Mouse (Mus musculus) B cell, adult 2 months (primary cell): ENCODE measurements around the gene Pid1.
"Not testable (repeated sequence)": the region's sequence is repeated elsewhere in the genome, so short reads cannot be mapped to it uniquely, and the experiment has no call there.

ENCODE experiments used
- DNase-seq, 2 experiments: peaks; one replicate each; pipeline ENCODE4 v3.0.0; 2022

Gene Pid1

GRCm38 (mm10) chr1:84357216-84357615, 6.8 kb downstream of the Pid1 start:
- no peak for DNase-seq

DNA sequence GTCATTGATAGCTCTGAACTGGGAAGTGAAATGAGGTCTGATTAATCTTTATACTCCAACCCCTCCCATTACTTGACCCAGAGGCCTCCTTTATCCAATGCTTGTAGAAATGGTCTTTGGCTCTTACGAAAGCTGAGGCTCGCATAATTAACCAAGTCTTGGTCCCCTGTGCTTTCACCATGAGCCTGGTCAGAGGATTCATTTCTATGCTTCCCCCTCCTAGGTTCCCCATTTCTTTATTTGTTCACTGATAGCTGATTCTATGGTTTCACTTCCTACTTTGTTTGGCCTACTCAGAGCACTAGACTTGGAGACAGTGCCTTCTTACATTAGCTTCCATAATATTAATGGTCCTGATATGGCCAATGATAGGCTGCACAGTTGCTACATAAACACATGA, 13.7 kb downstream of the Pid1 start:
- DNase-seq = no peak

- no peak for DNase-seq
Measured at GRCm38 (mm10) chr1:84347796-84348476, 16.0 kb downstream of the Pid1 start.

DNA sequence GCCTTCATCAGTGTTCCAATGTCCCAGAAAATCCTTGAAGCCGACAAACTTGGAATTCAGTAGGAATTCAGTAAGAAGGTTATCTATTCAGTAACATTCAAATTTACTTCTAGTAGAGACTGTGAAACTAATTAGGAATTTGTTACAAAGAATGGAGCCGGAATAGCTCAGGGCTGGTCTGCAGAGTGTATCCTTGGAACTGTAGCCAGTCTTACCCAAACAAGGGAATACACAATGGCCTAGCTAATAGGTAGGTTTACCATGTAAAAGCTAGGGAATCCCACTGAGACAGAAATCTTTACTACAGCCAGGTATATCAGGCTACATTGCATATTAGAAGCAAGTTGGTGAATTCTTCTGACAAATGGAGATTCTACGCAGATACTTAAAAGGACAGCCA, 31.2 kb downstream of the Pid1 start:
- not testable (repeated sequence) for DNase-seq

GRCm38 (mm10) chr1:84331861-84332260, 32.1 kb downstream of the Pid1 start:
- DNase-seq = not testable (repeated sequence)

DNA sequence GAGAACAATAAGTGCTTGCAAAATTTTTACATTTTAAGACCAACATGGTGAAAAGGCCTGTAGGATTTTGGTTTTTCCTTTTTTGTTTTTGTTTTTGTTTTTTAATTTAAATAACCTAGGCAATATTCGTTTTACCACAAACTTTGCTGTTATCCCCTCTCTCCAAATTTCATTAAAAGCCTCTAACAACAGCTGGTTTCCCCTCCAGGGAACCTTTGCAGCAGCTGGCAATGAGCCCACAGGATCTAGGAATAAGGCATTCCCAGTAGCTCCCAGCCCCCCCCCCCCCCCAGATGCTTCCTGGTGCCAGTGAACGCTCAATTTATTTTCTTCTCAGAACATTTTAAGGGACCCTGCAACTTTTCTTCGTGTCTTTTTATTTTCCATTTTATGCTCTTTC, 38.7 kb downstream of the Pid1 start:
- DNase-seq = no peak

DNA sequence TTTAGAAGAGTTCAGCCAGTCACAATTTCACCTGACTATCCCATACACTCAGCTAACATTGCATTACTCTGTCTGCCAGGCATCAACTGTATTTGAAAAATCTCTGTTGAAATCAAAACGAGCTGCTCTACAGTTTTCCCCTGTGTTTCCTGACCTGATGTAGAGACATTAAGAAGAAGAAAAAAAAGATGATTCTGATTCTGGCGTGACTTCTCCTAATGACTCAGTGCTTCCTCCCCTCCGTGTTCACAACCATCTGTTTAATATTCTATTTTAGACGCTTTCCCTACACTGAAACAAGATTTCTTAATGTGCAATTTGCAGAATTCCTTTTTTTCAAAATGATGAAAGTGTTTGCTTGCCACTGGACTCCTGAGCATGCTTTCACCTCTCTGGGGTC, 42.7 kb downstream of the Pid1 start:
- no peak for DNase-seq

GRCm38 (mm10) chr1:84318569-84318968, 45.4 kb downstream of the Pid1 start:
- DNase-seq = no peak

DNA sequence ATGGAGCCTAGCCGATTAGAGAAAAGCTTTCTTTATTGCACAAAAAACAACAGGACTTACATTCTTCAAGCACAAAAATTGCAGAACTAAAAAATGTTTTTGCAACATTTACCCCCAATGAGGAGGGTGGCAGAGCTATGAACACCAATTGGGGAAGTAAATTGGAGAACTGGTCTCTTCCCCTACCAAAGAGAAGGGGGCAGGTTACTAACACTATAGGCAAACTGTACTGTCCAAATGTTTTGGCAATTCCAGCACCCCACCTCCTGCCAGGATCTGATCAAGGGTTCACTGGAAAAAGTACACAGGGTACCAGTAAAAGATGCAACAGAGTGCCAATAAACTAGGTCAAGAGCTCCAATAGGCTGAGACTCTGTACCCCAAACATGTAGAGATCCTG, 46.2 kb downstream of the Pid1 start:
- no peak for DNase-seq

GRCm38 (mm10) chr1:84309966-84310460, 54.0 kb downstream of the Pid1 start:
- DNase-seq = no peak

- no peak for DNase-seq
Measured at GRCm38 (mm10) chr1:84305713-84306421, 58.1 kb downstream of the Pid1 start.

GRCm38 (mm10) chr1:84302788-84303187, 61.2 kb downstream of the Pid1 start:
- no peak for DNase-seq

GRCm38 (mm10) chr1:84299719-84300118, 64.3 kb downstream of the Pid1 start:
- DNase-seq = no peak

GRCm38 (mm10) chr1:84286682-84287111, 77.3 kb downstream of the Pid1 start:
- peak; percentile 15 to 20 for DNase-seq

DNA sequence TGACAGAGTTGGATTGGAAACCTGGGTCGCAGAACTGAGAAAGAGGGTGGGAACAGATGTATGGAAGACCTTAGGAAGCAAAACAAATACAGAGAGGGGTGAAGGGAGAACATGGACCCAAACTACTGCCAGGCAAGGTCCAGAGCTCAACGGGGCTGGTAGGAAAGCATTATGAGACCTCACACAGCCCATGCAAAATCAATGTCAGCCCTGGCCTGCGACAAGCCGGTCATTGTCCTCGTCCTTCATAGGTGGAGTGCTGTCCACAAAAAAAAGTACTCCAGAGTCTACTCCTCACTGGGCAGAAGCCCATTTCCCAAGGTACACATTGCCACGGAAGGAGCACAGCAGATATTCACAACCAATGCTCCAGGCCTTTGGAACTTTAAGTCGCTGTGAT, 78.4 kb downstream of the Pid1 start:
- DNase-seq = no peak

DNA sequence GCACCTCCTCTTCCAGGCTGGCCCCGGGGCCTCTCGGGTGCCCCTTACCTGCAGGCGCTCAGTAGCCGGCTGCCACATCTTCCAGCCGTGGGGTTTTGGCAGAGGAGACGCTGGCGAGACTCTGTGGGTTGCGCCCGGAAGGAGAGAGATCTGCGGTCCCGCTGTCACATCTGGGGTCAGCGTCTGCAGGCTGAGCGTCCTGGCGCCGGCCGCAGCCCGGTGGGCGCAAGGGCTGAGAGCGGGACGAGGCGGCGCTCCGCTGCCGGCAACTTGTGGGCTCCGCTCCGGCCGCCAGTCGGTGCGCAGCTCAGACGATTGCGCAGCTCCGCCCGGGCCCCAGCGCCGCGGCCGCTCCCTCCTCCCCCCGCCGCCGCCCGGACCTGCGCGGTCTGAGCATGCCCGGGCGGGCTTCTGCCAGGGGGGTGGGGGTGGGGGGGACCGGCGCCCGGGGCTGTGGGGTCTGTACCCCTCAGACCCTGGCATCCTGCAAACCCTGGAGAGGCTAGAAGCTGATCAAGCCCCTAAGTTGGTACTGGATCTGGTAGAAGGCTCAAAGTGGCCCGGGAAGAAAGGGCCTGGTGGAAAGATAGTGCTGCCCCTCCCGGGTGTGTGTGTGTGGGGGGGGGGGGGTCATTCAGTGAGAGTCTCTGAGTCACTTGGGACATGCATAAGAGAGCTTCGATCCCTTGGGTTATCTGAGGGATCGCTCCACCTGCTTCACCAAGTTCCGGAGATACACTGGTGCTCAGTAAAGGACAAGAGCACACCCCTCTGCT, 79.5 kb downstream of the Pid1 start:
- no peak for DNase-seq

DNA sequence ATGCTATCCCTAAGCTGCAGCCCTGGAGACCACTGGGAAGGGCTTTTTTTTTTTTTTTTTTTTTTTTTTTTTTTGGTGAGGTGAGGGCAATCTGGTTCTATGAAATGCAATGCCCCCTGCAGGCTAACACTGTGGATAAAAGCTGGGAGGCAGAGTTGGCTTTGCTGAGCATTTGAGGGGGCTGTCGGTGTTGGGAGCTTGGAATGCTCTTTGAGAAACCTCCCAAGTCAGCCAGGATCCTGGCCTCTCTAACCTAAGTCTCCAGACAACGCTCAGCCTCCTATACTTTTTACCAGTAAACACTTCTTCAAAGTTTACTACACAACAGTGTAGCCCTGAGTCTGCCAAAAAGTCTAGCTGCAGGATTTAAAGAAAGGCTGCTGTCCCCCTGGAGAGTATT, 80.9 kb downstream of the Pid1 start:
- DNase-seq = no peak

DNA sequence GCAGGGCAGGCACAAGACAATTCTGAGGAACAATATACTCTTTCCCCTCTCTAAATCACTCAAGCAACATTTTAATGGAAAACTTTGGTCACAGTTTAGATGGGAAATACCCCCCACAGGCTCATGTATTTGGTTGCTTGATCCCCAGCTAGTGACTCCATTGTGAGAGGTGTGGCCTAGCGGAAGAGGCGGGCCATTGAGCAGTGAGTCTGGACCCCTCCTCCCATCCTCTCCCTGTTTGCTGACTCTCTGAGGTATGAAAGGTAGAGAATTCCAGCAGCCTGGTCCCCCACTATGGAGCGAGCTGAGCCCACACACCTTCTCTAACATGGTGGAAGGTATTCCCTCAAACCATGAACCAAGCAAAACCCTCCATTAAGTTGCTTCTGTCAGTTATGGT, 83.8 kb downstream of the Pid1 start:
- DNase-seq = no peak

DNA sequence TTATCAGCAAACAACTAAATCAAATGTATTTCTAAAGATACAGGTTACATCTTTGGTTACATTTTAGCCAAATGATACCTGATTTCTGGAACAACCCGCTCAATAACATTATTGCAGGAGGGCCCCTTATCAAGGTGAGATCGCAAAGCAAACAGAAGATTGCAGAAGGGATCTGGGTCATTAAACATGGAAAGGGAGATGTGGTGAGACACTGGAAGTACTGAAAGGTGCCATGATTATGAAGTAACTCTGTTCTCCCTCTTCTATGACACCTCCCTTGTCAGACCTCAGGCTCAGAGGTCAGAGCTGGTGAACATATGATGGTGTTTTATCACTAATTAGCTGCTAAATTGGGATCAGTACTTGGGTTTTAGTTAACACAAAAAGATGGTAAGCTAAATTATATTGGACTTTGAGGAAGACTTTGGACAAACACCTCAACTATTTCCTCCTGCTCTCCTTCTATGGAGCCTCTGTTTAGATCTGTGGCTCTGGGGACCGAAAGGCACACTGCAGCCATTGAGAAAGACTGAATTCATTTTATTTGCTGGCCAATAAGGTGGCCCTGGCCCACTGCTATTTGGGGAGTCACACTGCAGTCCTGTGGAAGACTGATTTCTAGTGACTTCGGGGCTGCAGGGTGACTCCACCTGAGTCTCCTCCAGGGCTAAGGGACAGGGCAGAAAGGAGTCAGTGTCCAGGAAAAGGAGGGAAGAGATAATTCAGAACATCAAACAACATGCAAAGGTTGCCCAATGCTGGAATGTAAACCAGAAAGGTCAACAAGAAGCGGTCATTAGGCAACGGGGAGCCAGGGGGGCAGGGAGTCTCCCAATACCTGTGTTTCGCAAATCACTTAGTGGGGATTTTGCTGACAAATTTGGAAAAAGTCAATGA, 85.4 kb downstream of the Pid1 start:
- DNase-seq = no peak

- DNase-seq = no peak
Measured at GRCm38 (mm10) chr1:84272951-84273350, 91.0 kb downstream of the Pid1 start.

- no peak for DNase-seq
Measured at GRCm38 (mm10) chr1:84271712-84272200, 92.2 kb downstream of the Pid1 start.

DNA sequence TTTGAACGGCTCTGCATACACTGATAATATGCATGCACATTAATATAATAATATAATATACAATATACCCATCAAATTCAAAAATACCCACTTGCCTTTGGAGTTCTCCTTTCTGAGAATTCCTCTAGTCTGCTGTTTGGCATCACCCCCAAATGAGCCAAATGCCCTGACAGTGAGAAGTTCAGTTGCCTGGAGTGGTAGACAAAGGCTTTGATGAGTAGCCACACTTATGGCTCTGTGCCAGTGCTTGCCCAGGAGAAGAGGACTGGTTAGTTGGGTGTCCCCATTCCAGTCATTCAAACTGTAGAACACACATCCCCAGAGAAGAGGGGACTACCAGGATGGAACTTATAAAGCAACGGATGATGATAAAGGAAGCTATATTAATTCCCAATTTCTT, 106.3 kb downstream of the Pid1 start:
- no peak for DNase-seq
